Mouse (Mus musculus) ES-E14 (cell line): ENCODE measurements around the gene Arhgef28. TPM values are rescaled to one million over a fixed set of nuclear protein-coding genes. Genes with fewer than 3 reads are reported as not detected.

Source experiments
- DNase-seq: peaks from one replicate; pipeline ENCODE4 v3.0.0-alpha.2; 2013; ENCODE audit warnings: low read depth, low spot score
- H3K27ac ChIP-seq: 2 replicates; pipeline ENCODE4 v1.5.1; 2012; ENCODE audit warnings: low read depth, mild to moderate bottlenecking, low read length, moderate library complexity, mixed read lengths; ENCODE audit not compliant: poor library complexity, insufficient read depth, severe bottlenecking
- H3K36me3 ChIP-seq: 2 replicates; pipeline ENCODE4 v1.6.1; 2012; ENCODE audit warnings: mild to moderate bottlenecking, low read length, moderate library complexity, mixed read lengths; ENCODE audit not compliant: control insufficient read depth, poor library complexity, insufficient read depth, severe bottlenecking
- H3K4me1 ChIP-seq, 2 experiments: fragments of 150-350 bp in 1 of 2; sonication (generic) in 1 of 2; 2 replicates each; pipeline ENCODE4 v1.6.1; 2012; ENCODE audit warnings: low read length in 2 of 2, mild to moderate bottlenecking in 1 of 2, mixed read lengths in 1 of 2; ENCODE audit not compliant: control insufficient read depth in 2 of 2, insufficient read depth in 2 of 2, poor library complexity in 1 of 2
- H3K4me3 ChIP-seq, 2 experiments: fragments of 150-350 bp in 1 of 2; sonication (generic) in 1 of 2; 2 replicates each; pipeline ENCODE4 v1.5.1; 2012; ENCODE audit warnings: low read length in 2 of 2, low read depth in 1 of 2, mild to moderate bottlenecking in 1 of 2, mixed read lengths in 1 of 2; ENCODE audit not compliant: insufficient read depth in 1 of 2, poor library complexity in 1 of 2, severe bottlenecking in 1 of 2
- H3K9ac ChIP-seq: 2 replicates; pipeline ENCODE4 v1.6.1; 2012; ENCODE audit warnings: low read depth, mild to moderate bottlenecking, low read length, mixed read lengths; ENCODE audit not compliant: poor library complexity, insufficient read depth, severe bottlenecking
- H3K9me3 ChIP-seq: fragments of 150-350 bp; sonication (generic); 2 replicates; pipeline ENCODE4 v1.6.1; 2012; ENCODE audit warnings: low read depth, mild to moderate bottlenecking, low read length; ENCODE audit not compliant: control insufficient read depth, insufficient read depth
- CHD2 ChIP-seq: IDR thresholded peaks from 2 replicates; pipeline ENCODE4 v1.6.1; 2014; ENCODE audit warnings: mild to moderate bottlenecking, low read depth, low read length, inconsistent platforms
- HCFC1 ChIP-seq: IDR thresholded peaks from 2 replicates; pipeline ENCODE4 v1.6.1; 2012; ENCODE audit warnings: low read length, inconsistent platforms, borderline replicate concordance; ENCODE audit not compliant: insufficient read depth
- MAFK ChIP-seq: IDR thresholded peaks from 2 replicates; pipeline ENCODE4 v1.6.1; 2014; ENCODE audit warnings: mild to moderate bottlenecking, low read depth, low read length, inconsistent platforms; ENCODE audit not compliant: insufficient read depth
- ZC3H11A ChIP-seq: IDR thresholded peaks from 2 replicates; pipeline ENCODE4 v1.6.1; 2012; ENCODE audit warnings: low read depth, mild to moderate bottlenecking, inconsistent platforms, low read length, borderline replicate concordance
- ZNF384 ChIP-seq: IDR thresholded peaks from 2 replicates; pipeline ENCODE4 v1.6.1; 2012; ENCODE audit warnings: low read depth, low read length, inconsistent platforms
- in situ Hi-C, 2 experiments: fragments of 600-800 bp; cut with MboI; formaldehyde crosslinking; loops; one replicate each; pipeline ENCODE4 v1.15.1; 2025; ENCODE audit warnings: low sequenced_read_pairs in 2 of 2, inconsistent platforms in 1 of 2; ENCODE audit not compliant: unreplicated experiment in 2 of 2
- total RNA-seq: library from RNA; depleted of rRNA; stranded (reverse); fragments of 300-350 nt; gene quantifications from 2 replicates; pipeline ENCODE4 v1.2.3, GENCODE M21; 2012; rRNA removed

The Arhgef28 gene
- total RNA-seq, 1 experiment, result 19.0 TPM

- no peak for DNase-seq
- Histone ChIP-seq H3K4me3 (no peak overlapping the region), H3K36me3 (no peaks in the 10 kb centered on the region), H3K9me3 (no peaks in the 10 kb centered on the region), H3K27ac (no peak overlapping the region), H3K4me1 (0 out of 4 replicates have a peak, but pooled peaks cover 0 to 1% of the 10 kb centered on the region in 2 experiments), H3K9ac (no peak overlapping the region)
- in situ Hi-C loops, result no loop called here
- no peak for TF ChIP-seq HCFC1
Observed at GRCm38 (mm10) chr13:97869428-97869827, 336.8 kb downstream of the Arhgef28 start.

- Histone ChIP-seq H3K27ac (no peak overlapping the region), H3K9me3 (no peaks in the 10 kb centered on the region), H3K36me3 (no peaks in the 10 kb centered on the region), H3K9ac (no peak overlapping the region), H3K4me1 (0 out of 4 replicates have a peak, but pooled peaks cover 0 to 1% of the 10 kb centered on the region in 2 experiments), H3K4me3 (no peak overlapping the region)
- no peak for TF ChIP-seq HCFC1
- DNase-seq, result no peak
- in situ Hi-C loops, result no loop called here
Observed at GRCm38 (mm10) chr13:97867322-97867962, 338.8 kb downstream of the Arhgef28 start.

- Histone ChIP-seq H3K9ac (no peak overlapping the region), H3K36me3 (no peaks in the 10 kb centered on the region), H3K4me1 (no peaks in the 10 kb centered on the region), H3K27ac (no peak overlapping the region), H3K9me3 (no peaks in the 10 kb centered on the region), H3K4me3 (no peak overlapping the region)
- no peak for DNase-seq
- TF ChIP-seq CHD2, result no peak
- TF ChIP-seq MAFK, result no peak
- in situ Hi-C loops, result no loop called here
Observed at GRCm38 (mm10) chr13:97859071-97859470, 347.2 kb downstream of the Arhgef28 start.

GRCm38 (mm10) chr13:97857860-97858259, 348.4 kb downstream of the Arhgef28 start:
- Histone ChIP-seq H3K9me3 (no peaks in the 10 kb centered on the region), H3K9ac (no peak overlapping the region), H3K4me3 (no peak overlapping the region), H3K27ac (no peak overlapping the region), H3K36me3 (no peaks in the 10 kb centered on the region), H3K4me1 (no peaks in the 10 kb centered on the region)
- no peak for TF ChIP-seq CHD2
- no peak for TF ChIP-seq ZNF384
- TF ChIP-seq MAFK, result no peak
- no peak for TF ChIP-seq ZC3H11A
- TF ChIP-seq HCFC1, result no peak
- in situ Hi-C loops, result no loop called here
- no peak for DNase-seq

GRCm38 (mm10) chr13:97853356-97853968, 352.8 kb downstream of the Arhgef28 start:
- no peak for DNase-seq
- Histone ChIP-seq H3K4me3 (no peak overlapping the region), H3K9ac (no peak overlapping the region), H3K27ac (no peak overlapping the region), H3K36me3 (no peaks in the 10 kb centered on the region), H3K9me3 (no peaks in the 10 kb centered on the region), H3K4me1 (no peaks in the 10 kb centered on the region)
- TF ChIP-seq ZC3H11A, result no peak
- no peak for TF ChIP-seq CHD2
- no peak for TF ChIP-seq MAFK
- no peak for TF ChIP-seq HCFC1
- TF ChIP-seq ZNF384, result no peak
- in situ Hi-C loops, result no loop called here

Other genes starting within 250 kb of the Arhgef28 start
- gene Utp15, start 56.6 kb upstream of the Arhgef28 start, total RNA-seq, result 33.4 and 38.9 TPM in 2 replicates
- 7.7 and 10.8 TPM in 2 replicates for gene Ankra2, start 56.6 kb upstream of the Arhgef28 start, total RNA-seq
- not detected in 2 replicates for gene Gm21976, start 73.4 kb upstream of the Arhgef28 start, total RNA-seq
- gene Btf3, start 110.6 kb upstream of the Arhgef28 start, total RNA-seq, result 742 and 844 TPM in 2 replicates
- gene Foxd1, start 147.8 kb upstream of the Arhgef28 start, total RNA-seq, result 0.16 and 0.22 TPM in 2 replicates